Mouse (Mus musculus): Measurements from ENCODE around the gene Ammecr1.

The Ammecr1 gene

GRCm38 (mm10) chrX:142914208-142914607 is 52.3 kb downstream of the Ammecr1 start:
- DNase-seq = no peak

GRCm38 (mm10) chrX:142903854-142904253 is 62.7 kb downstream of the Ammecr1 start:
- no peak for DNase-seq

GRCm38 (mm10) chrX:142902599-142902998 is 63.9 kb downstream of the Ammecr1 start:
- DNase-seq = no peak

- no peak for DNase-seq
Measured at GRCm38 (mm10) chrX:142901915-142902314, 64.6 kb downstream of the Ammecr1 start.

- DNase-seq = no peak
Measured at GRCm38 (mm10) chrX:142898295-142898887, 68.1 kb downstream of the Ammecr1 start.

- DNase-seq = no peak
Measured at GRCm38 (mm10) chrX:142897477-142898000, 69.0 kb downstream of the Ammecr1 start.

- no peak for DNase-seq
Measured at GRCm38 (mm10) chrX:142895316-142895715, 71.2 kb downstream of the Ammecr1 start.

GRCm38 (mm10) chrX:142885962-142886361 is 80.6 kb downstream of the Ammecr1 start:
- no peak for DNase-seq

GRCm38 (mm10) chrX:142883593-142883992 is 82.9 kb downstream of the Ammecr1 start:
- no peak for DNase-seq

- no peak for DNase-seq
Measured at GRCm38 (mm10) chrX:142882255-142882654, 84.3 kb downstream of the Ammecr1 start.

GRCm38 (mm10) chrX:142869844-142870243 is 96.7 kb downstream of the Ammecr1 start:
- no peak for DNase-seq

- no peak for DNase-seq
Measured at GRCm38 (mm10) chrX:142848032-142848431, 118.5 kb downstream of the Ammecr1 start.

GRCm38 (mm10) chrX:142846266-142846665 is 120.3 kb downstream of the Ammecr1 start:
- DNase-seq = no peak

- DNase-seq = no peak
Measured at GRCm38 (mm10) chrX:142841916-142842315, 124.6 kb downstream of the Ammecr1 start.

- DNase-seq = no peak
Measured at GRCm38 (mm10) chrX:142839411-142839810, 127.1 kb downstream of the Ammecr1 start.

- no peak for DNase-seq
Measured at GRCm38 (mm10) chrX:142838841-142839240, 127.7 kb downstream of the Ammecr1 start.

GRCm38 (mm10) chrX:142837316-142837715 is 129.2 kb downstream of the Ammecr1 start:
- DNase-seq = no peak

- no peak for DNase-seq
Measured at GRCm38 (mm10) chrX:142836399-142836798, 130.1 kb downstream of the Ammecr1 start.

GRCm38 (mm10) chrX:142834807-142835206 is 131.7 kb downstream of the Ammecr1 start:
- DNase-seq = no peak

- DNase-seq = no peak
Measured at GRCm38 (mm10) chrX:142833164-142833796, 133.2 kb downstream of the Ammecr1 start.

GRCm38 (mm10) chrX:142832221-142832620 is 134.3 kb downstream of the Ammecr1 start:
- DNase-seq = peak; percentile 36 to 63

GRCm38 (mm10) chrX:142830572-142830971 is 136.0 kb downstream of the Ammecr1 start:
- DNase-seq = no peak

GRCm38 (mm10) chrX:142829866-142830470 is 136.6 kb downstream of the Ammecr1 start:
- DNase-seq = no peak

GRCm38 (mm10) chrX:142829267-142829666 is 137.3 kb downstream of the Ammecr1 start:
- DNase-seq = no peak

All from thymus, postnatal 36 days (tissue).